Mouse (Mus musculus) forebrain, embryonic 14.5 days (tissue): ENCODE measurements around the gene Foxo3. TPM values are rescaled to one million over a fixed set of nuclear protein-coding genes. Genes with fewer than 3 reads are reported as not detected.

ENCODE experiments used
- ATAC-seq: fragments of 200-750 bp; cut with Nextera tagmentation; 2 replicates; pipeline ENCODE4 v1.8.0; 2017; ENCODE audit warnings: mild to moderate bottlenecking, moderate library complexity
- DNase-seq: peaks from one replicate; pipeline ENCODE4 v3.0.0-alpha.2; 2015; ENCODE audit warnings: low spot score
- H3K27ac ChIP-seq: fragments of 300-500 bp; sonication (generic); 2 replicates; pipeline ENCODE4 v1.5.1; 2014; ENCODE audit warnings: low read depth, mild to moderate bottlenecking, control low read depth, low read length, moderate library complexity
- H3K27me3 ChIP-seq: fragments of 300-500 bp; sonication (generic); replicated peaks from 2 replicates; pipeline ENCODE4 v1.6.1; 2014; ENCODE audit warnings: low read length, control low read depth, mixed read lengths; ENCODE audit not compliant: control insufficient read depth, insufficient read depth
- H3K36me3 ChIP-seq: fragments of 300-500 bp; sonication (generic); 2 replicates; pipeline ENCODE4 v1.6.1; 2014; ENCODE audit warnings: low read length, control low read depth; ENCODE audit not compliant: control insufficient read depth, insufficient read depth
- H3K4me1 ChIP-seq: fragments of 300-500 bp; sonication (generic); 2 replicates; pipeline ENCODE4 v1.6.1; 2014; ENCODE audit warnings: antibody characterized with exemption, low read length, control low read depth; ENCODE audit not compliant: control insufficient read depth, insufficient read depth
- H3K4me2 ChIP-seq: fragments of 300-500 bp; sonication (generic); 2 replicates; pipeline ENCODE4 v1.6.1; 2014; ENCODE audit warnings: mild to moderate bottlenecking, control low read depth, low read length
- H3K4me3 ChIP-seq: fragments of 300-500 bp; sonication (generic); 2 replicates; pipeline ENCODE4 v1.5.1; 2014; ENCODE audit warnings: low read depth, low read length, control low read depth
- H3K9ac ChIP-seq: fragments of 300-500 bp; sonication (generic); 2 replicates; pipeline ENCODE4 v1.6.1; 2014; ENCODE audit warnings: mild to moderate bottlenecking, low read length, control low read depth, moderate library complexity
- H3K9me3 ChIP-seq: fragments of 300-500 bp; sonication (generic); replicated peaks from 2 replicates; pipeline ENCODE4 v1.6.1; 2016; ENCODE audit warnings: low read length, control low read depth, mixed read lengths; ENCODE audit not compliant: control insufficient read depth
- WGBS: fragments of 180-500 bp; shearing (Covaris S2); extraction: QIAGEN DNeasy Blood & Tissue Kit; methylation state at CpG from one replicate; pipeline ENCODE4 v1.1.7; 2014; 5-methylcytosine and 5-hydroxymethylcytosine counted together
- polyA plus RNA-seq: library from polyadenylated mRNA; unstranded; fragments of >200 nt; fragmentation: Nextera tagmentation; extraction: Ambion mirVana; gene quantifications from 2 replicates; pipeline ENCODE4 v1.2.1, GENCODE M21; 2014

Foxo3 gene
- polyA plus RNA-seq, 1 experiment from 2014 or later, result 5.4 TPM

DNA sequence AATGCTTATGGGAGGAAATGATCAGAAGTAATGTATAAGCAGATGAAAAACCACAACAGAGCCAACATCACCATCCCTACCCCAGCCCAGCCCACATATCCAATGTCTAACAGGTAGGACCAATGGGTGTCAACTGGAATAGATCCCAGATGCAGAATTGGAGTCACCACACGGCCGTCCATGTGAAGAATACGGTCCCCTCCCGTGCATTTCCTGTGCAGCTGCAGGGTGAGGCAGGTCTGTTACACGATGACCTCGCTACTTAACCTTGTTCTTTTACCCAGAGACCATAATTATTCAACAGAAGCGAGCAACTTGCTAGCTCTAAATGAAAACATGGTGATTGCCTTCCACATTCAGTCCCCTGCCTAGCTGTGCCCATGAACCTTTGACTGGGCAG is 23.4 kb upstream of the Foxo3 start:
- Histone ChIP-seq H3K4me3 (no peak overlapping the region), H3K27ac (no peak overlapping the region), H3K27me3 (no peaks in the 10 kb centered on the region), H3K9me3 (no peaks in the 10 kb centered on the region), H3K4me1 (no peaks in the 10 kb centered on the region), H3K9ac (no peak overlapping the region), H3K36me3 (no peaks in the 10 kb centered on the region), H3K4me2 (no peak overlapping the region)
- no peak for ATAC-seq
- WGBS, result 79% methylated on average over 7 of the region's 7 CpGs
- no peak for DNase-seq

GRCm38 (mm10) chr10:42299426-42299825 is 22.9 kb upstream of the Foxo3 start:
- Histone ChIP-seq H3K9ac (no peak overlapping the region), H3K4me3 (no peak overlapping the region), H3K27me3 (no peaks in the 10 kb centered on the region), H3K36me3 (no peaks in the 10 kb centered on the region), H3K4me2 (no peak overlapping the region), H3K27ac (no peak overlapping the region), H3K4me1 (no peaks in the 10 kb centered on the region), H3K9me3 (no peaks in the 10 kb centered on the region)
- 84% methylated on average over 6 of the region's 6 CpGs for WGBS
- DNase-seq, result no peak
- ATAC-seq, result no peak

DNA sequence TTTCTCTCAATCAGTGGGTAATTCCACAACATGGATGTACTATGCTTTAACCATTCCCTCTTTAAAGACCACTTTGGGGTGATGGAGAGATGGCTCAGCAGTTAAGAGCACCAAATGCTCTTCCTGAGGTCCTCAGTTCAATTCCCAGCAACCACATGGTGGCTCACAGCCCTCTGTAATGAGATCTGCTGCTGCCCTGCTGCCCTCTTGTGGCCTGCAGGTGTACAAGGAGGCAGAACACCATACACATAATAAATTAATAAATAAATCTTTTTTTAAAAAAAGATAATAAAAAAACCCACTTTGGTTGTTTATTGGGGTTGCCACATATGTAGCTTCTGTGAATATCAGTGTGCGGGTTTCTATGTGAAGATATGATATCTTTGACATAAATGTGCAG is 21.4 kb upstream of the Foxo3 start:
- Histone ChIP-seq H3K4me3 (no peak overlapping the region), H3K4me2 (no peak overlapping the region), H3K4me1 (no peaks in the 10 kb centered on the region), H3K36me3 (no peaks in the 10 kb centered on the region), H3K27me3 (no peaks in the 10 kb centered on the region), H3K9me3 (no peaks in the 10 kb centered on the region), H3K9ac (no peak overlapping the region), H3K27ac (no peak overlapping the region)
- ATAC-seq, result no peak
- no peak for DNase-seq
- WGBS, result 97% methylated on average over 1 of the region's 1 CpGs

GRCm38 (mm10) chr10:42297109-42297508 is 20.6 kb upstream of the Foxo3 start:
- 89% methylated on average over 2 of the region's 2 CpGs for WGBS
- Histone ChIP-seq H3K9ac (no peak overlapping the region), H3K27ac (no peak overlapping the region), H3K4me3 (no peak overlapping the region), H3K4me2 (no peak overlapping the region), H3K27me3 (no peaks in the 10 kb centered on the region), H3K9me3 (no peaks in the 10 kb centered on the region), H3K4me1 (no peaks in the 10 kb centered on the region), H3K36me3 (no peaks in the 10 kb centered on the region)
- DNase-seq (no peak), ATAC-seq (no peak)

DNA sequence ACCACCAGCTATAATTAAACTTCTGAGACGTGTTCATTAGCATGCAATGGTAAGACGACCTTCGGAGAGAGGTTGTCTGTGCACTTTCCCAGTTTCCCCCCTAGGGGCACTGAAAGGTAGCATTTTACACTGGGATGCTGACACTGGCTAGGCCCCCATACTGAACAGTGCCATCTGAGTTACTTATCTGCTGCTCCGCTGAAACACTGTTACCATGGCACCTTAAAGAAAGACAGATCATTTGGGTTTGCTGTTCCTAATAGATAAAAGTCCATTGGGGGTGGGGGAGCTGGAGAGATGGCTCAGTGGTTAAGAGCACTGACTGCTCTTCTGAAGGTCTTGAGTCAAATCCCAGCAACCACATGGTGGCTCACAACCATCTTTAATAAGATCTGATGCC is 20.0 kb upstream of the Foxo3 start:
- H3K4me3 ChIP-seq, result no peak overlapping the region
- no peaks in the 10 kb centered on the region for H3K27me3 ChIP-seq
- ATAC-seq (no peak), DNase-seq (no peak)
- H3K4me2 ChIP-seq, result no peak overlapping the region
- no peak overlapping the region for H3K9ac ChIP-seq
- no peaks in the 10 kb centered on the region for H3K36me3 ChIP-seq
- no peaks in the 10 kb centered on the region for H3K4me1 ChIP-seq
- WGBS, result 51% methylated on average over 4 of the region's 4 CpGs
- no peak overlapping the region for H3K27ac ChIP-seq
- H3K9me3 ChIP-seq, result no peaks in the 10 kb centered on the region

DNA sequence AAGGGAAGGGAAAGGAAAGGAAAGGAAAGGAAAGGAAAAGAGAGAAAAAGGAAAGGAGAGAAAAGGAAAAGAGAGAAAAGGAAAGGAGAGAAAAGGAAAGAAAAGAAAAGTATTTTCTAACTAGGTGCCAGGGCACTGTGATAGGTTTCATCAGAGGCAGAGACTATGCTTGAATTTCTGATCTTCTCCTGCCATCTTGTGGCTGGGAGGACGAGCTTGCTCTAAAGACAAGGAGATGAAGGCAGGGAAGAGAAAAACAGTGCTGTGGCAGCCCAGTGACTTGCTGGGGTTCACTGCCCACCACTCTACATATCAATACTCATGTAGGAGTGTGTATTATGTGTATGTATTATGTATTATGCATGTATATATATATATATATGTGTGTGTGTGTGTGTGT is 18.5 kb upstream of the Foxo3 start:
- DNase-seq (peak; percentile 88), ATAC-seq (peak; percentile 60)
- H3K9me3 ChIP-seq, result no peaks in the 10 kb centered on the region
- H3K36me3 ChIP-seq, result no peaks in the 10 kb centered on the region
- no peak overlapping the region for H3K27ac ChIP-seq
- no peak overlapping the region for H3K4me2 ChIP-seq
- no peaks in the 10 kb centered on the region for H3K4me1 ChIP-seq
- no peaks in the 10 kb centered on the region for H3K27me3 ChIP-seq
- H3K4me3 ChIP-seq, result no peak overlapping the region
- 0% methylated on average over 1 of the region's 1 CpGs for WGBS
- no peak overlapping the region for H3K9ac ChIP-seq

GRCm38 (mm10) chr10:42294392-42294791 is 17.8 kb upstream of the Foxo3 start:
- Histone ChIP-seq H3K9ac (no peak overlapping the region), H3K36me3 (no peaks in the 10 kb centered on the region), H3K4me2 (no peak overlapping the region), H3K4me1 (no peaks in the 10 kb centered on the region), H3K27me3 (no peaks in the 10 kb centered on the region), H3K27ac (no peak overlapping the region), H3K9me3 (no peaks in the 10 kb centered on the region), H3K4me3 (no peak overlapping the region)
- ATAC-seq (no peak), DNase-seq (no peak)
- WGBS, result 70% methylated on average over 2 of the region's 2 CpGs

GRCm38 (mm10) chr10:42293877-42294276 is 17.3 kb upstream of the Foxo3 start:
- Histone ChIP-seq H3K9ac (no peak overlapping the region), H3K4me3 (no peak overlapping the region), H3K4me1 (no peaks in the 10 kb centered on the region), H3K9me3 (no peaks in the 10 kb centered on the region), H3K27me3 (no peaks in the 10 kb centered on the region), H3K4me2 (no peak overlapping the region), H3K27ac (no peak overlapping the region), H3K36me3 (no peaks in the 10 kb centered on the region)
- no peak for ATAC-seq
- WGBS, result 85% methylated on average over 4 of the region's 4 CpGs
- no peak for DNase-seq

DNA sequence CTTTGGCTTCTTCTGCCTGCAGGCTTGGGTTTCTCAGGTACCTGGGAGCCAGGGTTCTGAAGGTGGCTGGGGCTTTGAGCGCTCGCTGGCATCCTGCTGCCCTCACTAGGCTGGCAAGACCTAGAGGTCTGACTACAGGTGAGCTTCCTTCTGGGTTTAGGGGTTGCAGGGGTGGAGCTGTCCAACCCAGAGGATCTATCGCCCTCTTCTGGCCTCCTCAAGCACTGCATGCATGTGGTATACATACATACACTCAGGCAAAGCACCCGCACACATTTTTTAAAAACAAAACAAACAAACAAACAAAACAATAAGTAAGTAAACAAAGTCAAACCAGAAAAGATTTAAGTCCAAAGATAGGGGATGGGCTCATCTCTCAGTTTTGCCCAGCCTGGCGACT is 14.8 kb upstream of the Foxo3 start:
- DNase-seq, result peak; percentile 46
- no peak overlapping the region for H3K4me3 ChIP-seq
- H3K36me3 ChIP-seq, result no peaks in the 10 kb centered on the region
- 62% methylated on average over 5 of the region's 5 CpGs for WGBS
- H3K27me3 ChIP-seq, result no peaks in the 10 kb centered on the region
- no peak for ATAC-seq
- no peaks in the 10 kb centered on the region for H3K4me1 ChIP-seq
- no peak overlapping the region for H3K9ac ChIP-seq
- no peak overlapping the region for H3K4me2 ChIP-seq
- no peaks in the 10 kb centered on the region for H3K9me3 ChIP-seq
- H3K27ac ChIP-seq, result no peak overlapping the region

- H3K4me3 ChIP-seq, result no peak overlapping the region
- H3K4me1 ChIP-seq, result no peaks in the 10 kb centered on the region
- no peaks in the 10 kb centered on the region for H3K27me3 ChIP-seq
- no peaks in the 10 kb centered on the region; the same call in 1 of the 2 replicates for H3K9me3 ChIP-seq
- no peak for ATAC-seq
- no peaks in the 10 kb centered on the region for H3K36me3 ChIP-seq
- H3K9ac ChIP-seq, result no peak overlapping the region
- no peak overlapping the region for H3K4me2 ChIP-seq
- WGBS, result 60% methylated on average over 1 of the region's 1 CpGs
- no peak overlapping the region for H3K27ac ChIP-seq
- DNase-seq, result no peak
Measured at GRCm38 (mm10) chr10:42287666-42288065, 11.1 kb upstream of the Foxo3 start.
